Mouse (Mus musculus) cerebellum, adult 9-11 months (tissue): Measurements from ENCODE around the gene Pkig.
"Not testable (repeated sequence)": the region's sequence is repeated elsewhere in the genome, so short reads cannot be mapped to it uniquely, and the experiment has no call there.

ENCODE experiments used
- DNase-seq: peaks from one replicate; pipeline ENCODE4 v3.0.0; 2022

Pkig gene

DNA sequence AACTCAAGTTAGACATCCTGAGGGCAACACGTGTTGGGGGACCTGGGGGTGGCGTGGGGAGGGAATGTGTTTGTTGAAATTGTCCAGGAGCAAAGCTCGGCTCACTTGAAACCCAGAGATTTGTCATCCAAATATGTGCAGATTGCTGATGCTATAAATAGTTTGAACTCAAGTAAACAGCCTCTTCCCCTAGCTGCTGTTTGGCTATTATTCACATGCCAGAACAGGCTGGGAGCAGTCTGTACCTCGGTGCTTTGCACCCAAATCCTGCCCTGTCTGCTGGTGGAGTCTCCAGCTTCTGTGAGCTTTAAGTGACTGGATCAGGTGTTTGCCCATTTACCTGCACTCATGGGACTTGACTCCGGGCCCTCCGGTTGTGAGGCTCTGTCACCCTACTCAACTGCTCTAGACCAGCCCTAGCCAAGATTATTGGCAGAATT is 27.6 kb downstream of the Pkig start:
- DNase-seq: peak; percentile 82

GRCm38 (mm10) chr2:163686233-163686632 is 28.0 kb downstream of the Pkig start:
- no peak for DNase-seq

GRCm38 (mm10) chr2:163686886-163687285 is 28.7 kb downstream of the Pkig start:
- no peak for DNase-seq

- not testable (repeated sequence) for DNase-seq
Observed at GRCm38 (mm10) chr2:163688377-163688776, 30.2 kb downstream of the Pkig start.

DNA sequence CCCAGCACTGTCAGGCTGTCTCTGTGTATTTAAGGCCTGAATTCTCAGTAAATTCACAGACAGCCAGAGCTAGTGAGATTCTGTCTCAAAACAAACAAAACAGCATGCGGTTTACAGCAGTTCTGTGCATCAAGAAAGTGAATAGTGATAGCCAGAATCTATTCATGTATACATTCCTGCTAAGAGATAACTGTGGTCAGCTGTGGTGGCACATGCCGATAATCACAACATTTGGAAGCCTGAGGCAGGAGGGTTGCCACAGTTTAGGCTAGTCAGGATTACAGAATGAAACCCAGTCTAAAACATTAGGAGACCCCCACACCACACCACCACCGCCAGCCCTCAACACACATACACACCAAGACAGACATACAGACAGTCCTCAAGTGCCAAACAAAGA is 31.6 kb downstream of the Pkig start:
- no peak for DNase-seq

DNA sequence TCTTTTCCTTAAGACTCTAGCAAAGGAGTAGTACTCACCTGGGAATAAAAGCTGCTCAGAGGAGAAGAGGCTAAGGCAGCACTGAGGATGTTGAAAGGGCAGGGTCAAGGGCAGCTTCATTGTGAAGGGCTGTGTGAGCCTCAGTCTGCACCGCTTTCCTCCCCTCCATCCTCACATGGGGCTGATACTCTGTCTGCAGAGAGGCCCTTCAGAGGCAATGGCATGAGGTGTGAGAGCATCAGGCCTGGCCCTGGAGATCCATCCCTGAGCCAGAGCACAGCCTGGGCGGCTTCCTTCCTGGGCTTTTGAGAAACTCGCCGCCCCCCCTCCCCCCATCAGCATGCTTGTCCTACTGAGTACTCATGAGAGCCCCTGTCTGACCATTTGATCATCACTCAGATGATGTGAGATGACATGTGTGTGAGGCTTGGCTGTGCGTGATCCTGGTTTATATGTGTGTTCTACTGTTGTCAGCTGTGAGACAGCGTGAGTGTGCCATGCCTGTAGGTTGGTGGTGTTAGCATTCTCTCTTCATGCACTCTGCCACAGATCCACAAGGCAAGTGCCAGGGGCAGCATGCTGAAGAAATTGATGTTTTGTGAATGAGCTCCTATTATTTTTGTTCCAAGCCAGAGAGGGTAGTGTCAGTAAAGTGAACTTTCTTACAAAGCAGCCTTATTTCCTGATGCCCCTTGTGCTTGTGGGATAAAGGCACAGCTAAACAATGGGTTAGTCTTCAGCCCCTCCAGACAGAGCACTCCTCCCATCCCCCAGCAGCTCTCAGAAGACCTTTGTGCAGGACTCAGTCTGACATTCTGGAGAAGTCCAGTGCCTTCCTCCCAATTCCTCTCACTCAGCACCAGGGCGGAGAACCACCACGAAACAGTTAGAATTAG is 32.5 kb downstream of the Pkig start:
- DNase-seq: no peak

- DNase-seq: no peak
Observed at GRCm38 (mm10) chr2:163691846-163692605, 33.8 kb downstream of the Pkig start.

- no peak for DNase-seq
Observed at GRCm38 (mm10) chr2:163692873-163693612, 34.9 kb downstream of the Pkig start.

- DNase-seq: peak; percentile 66
Observed at GRCm38 (mm10) chr2:163693716-163694314, 35.6 kb downstream of the Pkig start.

- DNase-seq: no peak
Observed at GRCm38 (mm10) chr2:163696763-163697162, 38.6 kb downstream of the Pkig start.

GRCm38 (mm10) chr2:163697764-163698480 is 39.7 kb downstream of the Pkig start:
- DNase-seq: no peak

- no peak for DNase-seq
Observed at GRCm38 (mm10) chr2:163699078-163699780, 41.0 kb downstream of the Pkig start.

DNA sequence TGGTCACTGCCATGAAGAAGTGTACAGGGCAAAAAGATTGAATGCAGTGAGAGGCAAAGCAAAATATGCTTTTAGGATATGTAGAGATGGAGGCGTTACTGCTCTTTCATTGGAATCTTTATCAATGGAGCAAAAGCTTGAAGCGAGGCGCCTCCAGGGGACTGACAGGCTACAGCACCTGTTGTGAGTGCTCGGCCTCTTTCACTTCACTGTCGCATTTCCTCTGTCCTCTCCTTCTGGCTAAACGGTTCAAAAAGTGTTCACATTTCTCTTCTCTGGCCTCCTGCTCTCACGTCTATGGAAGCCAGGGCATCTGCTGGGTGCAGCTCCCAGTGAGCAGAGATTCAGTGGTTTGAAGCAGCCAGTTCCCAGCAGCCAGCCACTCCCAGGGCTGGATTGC is 44.2 kb downstream of the Pkig start:
- no peak for DNase-seq

GRCm38 (mm10) chr2:163702921-163703320 is 44.7 kb downstream of the Pkig start:
- DNase-seq: no peak

DNA sequence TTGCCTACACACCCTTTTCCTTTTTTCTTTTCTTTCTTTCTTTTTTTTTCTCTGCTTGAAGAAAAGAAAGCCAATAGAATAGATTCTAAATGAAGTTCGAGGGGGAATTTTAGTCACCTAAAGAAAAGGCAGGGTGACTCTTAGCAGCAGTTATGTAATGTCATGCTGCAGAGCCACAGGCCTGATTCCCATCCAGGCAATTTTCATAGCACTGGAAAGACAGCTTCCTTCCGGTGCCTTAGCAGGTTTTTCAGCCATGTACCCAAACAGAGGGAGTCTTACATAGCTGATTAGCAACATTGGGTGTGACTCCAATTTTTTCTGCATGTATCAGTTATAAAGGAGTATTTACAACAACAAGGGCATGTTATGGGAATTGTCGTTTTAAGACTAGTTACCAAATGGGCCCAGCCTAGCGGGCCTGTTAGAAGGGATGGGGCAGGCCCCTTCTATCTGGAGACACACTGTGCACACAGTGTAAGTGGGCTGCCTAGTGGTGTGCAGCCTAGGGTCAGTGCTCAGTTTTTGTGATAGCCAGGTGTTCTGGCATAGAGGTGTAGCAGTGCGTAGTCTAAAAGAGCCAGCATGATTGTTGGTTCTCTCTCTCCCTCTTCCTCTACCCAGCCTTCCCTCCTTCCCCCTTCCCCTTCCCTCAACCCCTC is 45.5 kb downstream of the Pkig start:
- DNase-seq: no peak

- no peak for DNase-seq
Observed at GRCm38 (mm10) chr2:163708321-163708720, 50.1 kb downstream of the Pkig start.

DNA sequence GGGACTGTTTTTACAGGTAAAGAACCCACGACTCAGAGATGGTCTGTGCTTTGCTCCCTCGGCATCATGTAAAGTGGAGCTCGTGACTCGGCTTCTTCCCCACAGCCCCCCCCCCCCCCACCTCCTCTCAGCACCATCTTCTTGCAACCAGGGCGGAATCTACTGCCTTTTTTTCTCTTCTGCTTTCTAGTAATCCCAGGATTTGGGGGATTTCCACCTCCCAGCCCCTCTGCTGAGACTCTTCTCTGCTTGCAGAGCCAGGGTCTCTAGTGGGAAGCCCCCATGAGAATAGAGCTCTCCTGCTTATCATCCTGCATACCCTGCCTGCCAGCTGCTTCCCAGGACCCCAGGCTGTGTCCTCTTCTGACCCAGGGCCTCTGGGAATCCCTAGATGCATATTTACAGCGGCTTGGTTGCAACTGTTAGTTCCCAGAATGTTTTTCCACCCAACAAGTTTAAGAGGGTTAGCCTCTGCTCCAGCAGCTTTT is 50.6 kb downstream of the Pkig start:
- no peak for DNase-seq

DNA sequence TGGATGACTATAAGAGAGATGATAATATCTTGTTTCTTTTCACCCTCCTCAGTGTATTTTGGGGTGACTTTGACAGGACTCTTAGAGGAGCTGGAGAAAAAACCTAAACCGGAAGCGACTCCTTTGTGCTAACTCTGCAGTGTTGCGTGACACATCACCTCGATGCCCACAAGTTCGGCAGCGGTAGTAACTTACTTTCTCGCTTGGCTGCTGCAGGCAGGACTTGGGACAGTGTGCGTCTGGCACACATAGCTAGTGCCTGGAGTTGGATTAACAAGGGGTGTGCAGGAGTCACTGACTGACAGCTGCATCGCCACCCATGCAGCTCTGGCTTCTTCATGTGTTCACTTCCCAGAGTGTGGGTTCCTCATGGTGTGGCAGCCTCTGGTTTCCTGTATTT is 51.8 kb downstream of the Pkig start:
- DNase-seq: no peak

- no peak for DNase-seq
Observed at GRCm38 (mm10) chr2:163710606-163711159, 52.5 kb downstream of the Pkig start.

DNA sequence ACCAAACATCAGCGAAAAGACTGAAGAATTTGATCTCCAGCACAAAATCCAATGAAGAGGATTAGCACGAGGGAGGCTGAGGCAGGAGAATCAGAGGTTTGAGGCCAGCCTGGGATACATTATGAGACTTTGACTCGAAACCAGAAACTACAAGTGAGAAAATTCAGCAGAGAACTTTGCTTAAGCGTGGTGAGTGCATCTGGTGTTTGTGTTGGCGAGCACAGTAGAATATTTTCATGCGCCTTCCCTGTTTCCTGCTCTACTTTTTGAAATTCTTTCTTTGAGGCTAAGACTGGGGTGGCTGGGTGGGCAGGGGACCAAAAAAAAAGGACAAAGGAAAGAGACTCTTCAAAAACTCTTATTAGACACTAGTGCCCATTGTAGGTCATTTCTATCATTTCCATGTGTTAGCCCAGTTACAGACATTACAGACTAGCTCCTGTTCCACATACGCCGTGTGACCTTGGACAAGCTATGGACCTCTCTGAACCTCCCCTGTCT is 53.2 kb downstream of the Pkig start:
- no peak for DNase-seq
